Mouse (Mus musculus) olfactory bulb, adult 2 months (tissue): Measurements from ENCODE around the gene Rapgef2. TPM values are rescaled to one million over a fixed set of nuclear protein-coding genes. Genes with fewer than 3 reads are reported as not detected.
A peak's percentile ranks its signal among the peaks of the same experiment; 100 is the strongest.

Experiments used
- H3K27ac ChIP-seq: fragments of 200-500 bp; 2 replicates; pipeline ENCODE4 v1.5.1; 2012; ENCODE audit warnings: low read depth, low read length; ENCODE audit not compliant: insufficient read depth
- H3K4me1 ChIP-seq: fragments of 200-500 bp; 2 replicates; pipeline ENCODE4 v1.6.1; 2012; ENCODE audit warnings: low read length; ENCODE audit not compliant: control insufficient read depth, insufficient read depth
- H3K4me3 ChIP-seq: fragments of 200-500 bp; 2 replicates; pipeline ENCODE4 v1.5.1; 2012; ENCODE audit warnings: mild to moderate bottlenecking, low read depth, low read length, moderate library complexity; ENCODE audit not compliant: insufficient read depth
- CTCF ChIP-seq: fragments of 200-500 bp; IDR thresholded peaks from 2 replicates; pipeline ENCODE4 v1.5.1; 2012; ENCODE audit warnings: low read depth, mild to moderate bottlenecking, low read length, moderate library complexity; ENCODE audit not compliant: insufficient read depth
- POLR2A ChIP-seq: fragments of 200-500 bp; IDR thresholded peaks from 2 replicates; pipeline ENCODE4 v1.6.1; 2012; ENCODE audit warnings: mild to moderate bottlenecking, low read depth, low read length, moderate library complexity; ENCODE audit not compliant: insufficient read depth
- WGBS: fragments of 180-500 bp; shearing (Covaris S2); methylation state at CpG from one replicate; pipeline ENCODE4 v1.1.7; 2018; 5-methylcytosine and 5-hydroxymethylcytosine counted together
- polyA plus RNA-seq: library from polyadenylated mRNA; stranded (reverse); fragments of >200 nt; gene quantifications from 2 replicates; pipeline ENCODE4 v1.2.4, GENCODE M21; 2012; ENCODE audit warnings: low replicate concordance; ENCODE audit not compliant: missing spikeins, insufficient read depth, insufficient read length

Gene Rapgef2
- polyA plus RNA-seq, 1 experiment, result 61.7 TPM

DNA sequence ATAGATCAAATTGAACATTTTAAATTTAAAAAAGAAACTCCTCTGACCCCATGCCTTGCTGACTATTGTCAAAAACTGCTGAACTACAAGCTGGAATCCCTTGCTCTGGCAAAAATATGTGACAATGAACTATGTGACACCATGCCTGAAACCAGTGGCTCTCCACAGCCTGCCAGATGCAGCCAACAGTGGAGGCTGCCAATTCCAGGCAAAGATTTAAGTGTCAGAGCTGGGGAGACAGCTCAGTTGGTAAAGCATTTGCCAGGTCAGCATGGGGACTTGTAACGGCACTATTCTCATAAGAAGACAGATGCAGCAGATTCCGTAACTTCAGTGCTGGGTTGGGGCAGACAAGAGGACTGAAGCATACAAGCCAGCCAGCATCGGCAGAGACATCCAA, 95.9 kb downstream of the Rapgef2 start:
- H3K27ac ChIP-seq, result no peak overlapping the region
- WGBS, result 77% methylated on average over 3 of the region's 3 CpGs

DNA sequence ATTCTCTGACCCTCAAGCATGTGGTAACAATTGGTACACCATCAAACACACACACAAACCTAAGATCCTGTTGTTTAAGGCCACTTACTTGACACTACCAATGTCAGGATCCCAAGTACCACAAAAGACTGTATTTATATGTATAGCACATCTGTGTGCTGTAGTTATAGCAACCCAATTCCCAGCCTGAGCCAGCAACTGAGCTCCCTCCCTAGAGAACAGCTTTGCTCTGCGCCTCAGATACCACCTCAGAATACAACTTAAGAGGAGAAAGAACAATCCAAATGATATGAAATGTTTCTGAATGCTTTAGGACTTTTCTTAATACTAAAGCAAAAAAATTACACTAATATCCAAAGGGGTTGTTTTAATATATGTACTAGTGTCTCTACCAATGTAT, 98.4 kb downstream of the Rapgef2 start:
- Histone ChIP-seq H3K27ac (no peak overlapping the region), H3K4me1 (peaks cover 13% of the 10 kb centered on the region), H3K4me3 (no peak overlapping the region)
- 68% methylated on average over 1 of the region's 1 CpGs for WGBS
- no peak for TF ChIP-seq CTCF
- TF ChIP-seq POLR2A, result no peak

More for the DNA sequence above, 95.9 kb downstream of the Rapgef2 start:
- TF ChIP-seq CTCF (no peak), POLR2A (no peak)
- Histone ChIP-seq H3K4me1 (peaks cover 16% of the 10 kb centered on the region), H3K4me3 (no peak overlapping the region)

DNA sequence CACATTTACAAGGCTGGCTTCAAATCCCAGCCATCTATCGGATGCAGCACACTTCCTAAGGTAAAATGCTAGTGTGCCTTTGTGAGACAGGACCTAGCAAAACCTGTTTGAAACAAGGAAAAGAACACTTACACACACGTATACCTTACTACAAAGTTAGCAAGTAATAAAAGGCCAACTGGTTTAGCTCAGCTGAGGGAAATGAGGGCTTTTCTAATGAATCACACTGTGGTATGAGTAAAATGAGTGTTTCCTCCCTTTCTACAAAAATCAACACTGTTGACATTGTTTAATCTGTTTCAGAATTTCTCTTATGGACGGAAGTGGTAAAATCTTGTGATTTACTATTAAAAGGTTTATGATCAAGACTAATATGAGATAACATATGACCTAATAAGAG, 104.0 kb downstream of the Rapgef2 start:
- Histone ChIP-seq H3K4me3 (no peak overlapping the region), H3K4me1 (peaks cover 7% of the 10 kb centered on the region), H3K27ac (no peak overlapping the region)
- no peak for TF ChIP-seq POLR2A
- TF ChIP-seq CTCF, result no peak
- 74% methylated on average over 3 of the region's 3 CpGs for WGBS

DNA sequence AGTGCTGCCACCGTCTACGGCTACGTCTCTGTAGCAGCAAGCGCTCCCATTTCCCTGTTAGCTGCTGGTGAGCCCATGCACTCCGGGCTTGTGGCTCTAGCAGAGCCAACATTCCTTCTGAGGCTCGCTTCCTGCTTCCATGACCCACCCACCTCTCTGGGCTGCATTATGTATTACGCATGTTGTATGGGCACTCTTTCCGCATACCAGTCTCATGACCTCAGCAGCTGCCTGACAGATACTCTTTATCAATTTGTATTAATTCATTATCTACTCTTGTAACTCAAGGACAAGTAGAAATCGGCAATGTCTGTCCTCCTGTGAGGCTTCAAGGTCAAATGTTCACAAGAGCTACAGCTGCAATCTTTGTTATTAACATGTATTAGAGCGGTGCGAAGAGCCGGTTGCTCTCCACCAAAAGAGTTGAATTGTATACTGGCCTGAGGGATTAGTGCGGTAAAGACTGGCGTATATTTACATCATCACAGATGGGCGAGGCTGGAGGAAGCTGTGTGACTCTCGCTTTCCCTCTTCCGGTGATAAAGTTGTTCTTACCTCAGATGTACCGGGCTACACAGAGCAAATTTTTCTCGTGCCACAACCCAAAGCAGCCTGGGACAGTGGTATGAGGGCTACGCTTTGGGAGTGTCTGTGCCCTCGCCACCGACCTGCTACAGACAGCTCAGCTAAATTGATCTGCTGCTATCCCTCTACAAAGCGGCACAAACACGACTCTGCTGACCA, 104.9 kb downstream of the Rapgef2 start:
- TF ChIP-seq CTCF, result no peak
- no peak for TF ChIP-seq POLR2A
- peak overlapping the region; percentile 21; the same call in 1 of the 2 replicates for H3K27ac ChIP-seq
- 66% methylated on average over 24 of the region's 24 CpGs for WGBS
- H3K4me3 ChIP-seq, result no peak overlapping the region
- peaks cover 7% of the 10 kb centered on the region for H3K4me1 ChIP-seq

DNA sequence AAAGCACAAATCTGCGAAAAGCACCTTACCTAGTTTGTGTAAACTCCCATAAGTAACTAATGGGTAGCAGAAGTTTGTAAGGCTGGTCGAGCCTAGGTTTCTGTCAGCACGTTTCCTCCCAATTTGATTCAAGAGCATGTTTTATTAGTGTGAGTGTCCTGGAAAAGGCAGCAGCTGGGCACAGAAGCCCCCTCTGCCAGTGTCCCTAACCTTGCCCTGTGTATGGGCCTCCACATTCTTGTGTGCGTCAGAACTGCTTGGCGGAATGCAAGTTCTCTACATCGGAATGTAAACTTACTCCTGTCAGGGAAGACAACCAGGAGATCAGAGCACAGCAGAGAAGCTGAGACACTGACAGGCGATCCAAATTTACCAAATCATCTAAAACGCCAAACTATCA, 106.2 kb downstream of the Rapgef2 start:
- Histone ChIP-seq H3K27ac (no peak overlapping the region), H3K4me1 (peaks cover 7% of the 10 kb centered on the region), H3K4me3 (no peak overlapping the region)
- 83% methylated on average over 8 of the region's 8 CpGs for WGBS
- TF ChIP-seq CTCF (no peak), POLR2A (no peak)

DNA sequence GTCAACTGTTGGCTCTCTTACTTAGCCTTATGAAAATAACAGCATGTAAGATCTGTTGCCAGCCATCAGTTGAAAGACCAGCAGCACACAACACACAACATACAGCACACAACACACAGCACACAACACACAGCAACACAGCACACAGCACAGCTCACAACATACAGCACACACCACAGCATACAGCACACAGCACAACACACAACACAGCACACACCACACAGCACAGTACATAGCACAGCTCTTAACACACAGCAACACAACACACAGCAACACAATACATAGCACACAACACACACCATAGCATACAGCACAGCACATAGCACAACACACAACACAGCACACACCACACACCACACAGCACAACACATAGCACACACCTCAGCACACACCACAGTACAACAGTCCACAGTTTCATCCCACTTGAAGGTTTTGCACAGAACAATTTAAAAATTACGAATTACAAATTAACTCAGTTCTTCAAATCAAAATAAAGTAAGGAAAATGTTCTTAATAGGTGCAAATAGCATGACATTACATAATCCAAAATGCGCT, 106.7 kb downstream of the Rapgef2 start:
- Histone ChIP-seq H3K4me3 (no peak overlapping the region), H3K4me1 (peaks cover 7% of the 10 kb centered on the region), H3K27ac (no peak overlapping the region)
- TF ChIP-seq CTCF, result no peak
- no peak for TF ChIP-seq POLR2A
- WGBS, result 88% methylated on average over 2 of the region's 2 CpGs

DNA sequence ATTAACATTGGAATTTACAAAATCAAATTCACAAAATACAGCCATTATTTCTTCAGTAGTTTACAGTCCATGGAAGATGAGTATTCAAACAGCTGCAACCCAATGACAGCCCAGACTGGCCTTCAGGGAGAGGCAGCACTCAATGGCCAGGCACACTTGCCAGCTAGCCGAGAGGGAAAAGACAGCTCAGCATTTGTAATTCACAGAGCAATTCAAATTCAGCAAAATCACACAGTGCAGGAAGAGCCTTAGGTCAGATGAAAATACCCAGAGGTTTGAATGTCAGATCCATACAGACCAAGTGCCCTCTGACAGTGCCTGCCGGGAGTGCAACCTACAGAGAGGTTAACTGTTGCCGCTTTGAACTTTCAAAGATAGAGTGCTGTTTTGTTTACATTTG, 107.6 kb downstream of the Rapgef2 start:
- TF ChIP-seq CTCF (no peak), POLR2A (no peak)
- H3K4me3 ChIP-seq, result no peak overlapping the region
- H3K27ac ChIP-seq, result no peak overlapping the region
- H3K4me1 ChIP-seq, result peaks cover 7% of the 10 kb centered on the region
- WGBS, result 63% methylated on average over 3 of the region's 3 CpGs

DNA sequence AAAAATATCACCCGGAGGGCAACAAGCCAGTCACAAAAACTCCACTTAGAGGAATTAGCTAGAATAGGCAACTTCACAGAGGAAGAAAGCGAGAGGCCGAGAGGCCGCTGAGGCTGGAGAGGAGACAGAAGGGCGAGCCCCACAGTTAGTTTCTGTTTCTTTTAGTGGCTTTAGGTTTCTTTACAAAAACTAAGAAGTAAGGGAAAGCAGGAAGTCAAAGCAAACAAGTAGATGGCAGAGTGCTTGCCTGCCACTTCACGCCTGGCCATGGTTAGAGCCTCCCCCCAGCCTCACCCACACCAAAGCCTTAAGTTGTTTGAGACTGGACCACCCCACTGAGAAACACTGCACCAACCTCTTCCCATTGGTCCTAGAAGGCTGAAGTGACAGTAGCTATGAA, 108.2 kb downstream of the Rapgef2 start:
- WGBS, result 85% methylated on average over 6 of the region's 6 CpGs
- H3K4me3 ChIP-seq, result no peak overlapping the region
- H3K4me1 ChIP-seq, result peaks cover 7% of the 10 kb centered on the region
- TF ChIP-seq CTCF (no peak), POLR2A (no peak)
- H3K27ac ChIP-seq, result no peak overlapping the region

DNA sequence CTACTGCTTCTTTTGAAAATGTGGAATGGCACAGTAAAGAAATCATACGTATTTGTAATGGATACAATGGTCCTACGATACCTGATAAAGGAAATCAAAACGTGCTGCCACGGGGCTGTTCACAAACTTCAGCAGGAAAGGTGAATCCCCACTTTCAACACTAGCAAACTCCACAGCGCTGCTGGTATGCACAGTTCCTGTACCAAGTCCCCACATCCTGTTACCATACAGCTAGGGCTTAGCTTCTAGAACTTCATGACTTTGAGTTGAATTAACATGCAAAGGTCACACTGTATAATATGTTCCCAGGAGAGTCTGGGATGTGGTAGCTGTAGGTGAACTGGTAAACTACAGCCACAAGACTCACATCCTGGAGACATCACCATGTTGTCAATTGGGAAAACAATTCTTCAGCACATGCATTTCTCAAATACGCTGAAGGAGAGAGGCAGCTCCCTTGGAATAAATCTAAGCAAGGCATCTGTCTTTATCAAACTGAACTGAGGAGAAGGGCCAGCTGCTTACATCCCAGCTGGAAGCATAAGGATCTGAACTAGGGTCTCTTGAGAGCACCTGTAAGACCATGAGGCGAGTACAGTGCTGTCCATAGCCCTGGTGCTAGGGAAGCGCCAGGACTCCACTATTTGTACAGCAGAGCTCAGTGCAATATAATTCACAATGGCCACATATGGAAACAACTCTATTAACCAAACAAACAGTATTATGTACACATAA, 109.0 kb downstream of the Rapgef2 start:
- no peak overlapping the region for H3K27ac ChIP-seq
- WGBS, result 86% methylated on average over 8 of the region's 8 CpGs
- peaks cover 7% of the 10 kb centered on the region for H3K4me1 ChIP-seq
- TF ChIP-seq CTCF (no peak), POLR2A (no peak)
- no peak overlapping the region for H3K4me3 ChIP-seq
